Comparison of ENCODE assay signal across 38 mouse cellular contexts in the genomic region with DNA sequence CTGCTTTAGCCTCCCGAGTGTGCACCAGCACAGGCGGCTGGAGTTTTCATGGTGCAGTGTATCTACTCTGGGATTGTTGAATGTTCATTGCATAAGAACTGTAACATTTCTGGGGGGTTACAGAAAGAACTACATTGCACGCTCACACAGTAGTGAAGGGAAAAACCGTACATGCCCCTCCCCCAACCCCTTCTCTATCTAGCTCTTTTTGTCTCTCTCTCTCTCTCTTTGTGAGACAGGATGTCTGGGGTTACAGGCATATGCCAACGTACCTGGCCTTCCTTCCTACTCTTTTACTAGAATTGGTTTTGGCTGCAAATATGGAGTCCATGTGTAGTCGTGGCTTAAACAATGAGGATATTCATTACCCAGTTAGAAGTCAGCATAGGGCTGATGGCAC. TPM values are rescaled to one million over a fixed set of nuclear protein-coding genes. Genes with fewer than 3 reads are reported as not detected.
DNase-seq lines count a peak whose midpoint lies in the region; TF ChIP-seq lines count a peak whose summit lies in the region.
"Had no signal": no experiment of that assay in that cellular context is flagged by ENCODE, and none has a peak within 500 bp of the region (broad histone marks: within the 10 kb centered on the region; RNA-seq: fewer than 3 reads in every experiment).

No protein-coding gene starts in this region.

- TF ChIP-seq POLR2A in MEL (IDR thresholded peaks at IDR 0.05; ENCODE audit: control insufficient read depth in 1 of 2, insufficient read depth in 1 of 2, low read depth in 1 of 2, low read length in 2 of 2, poor library complexity in 1 of 2): no peak

- TF ChIP-seq CTCF in MEL (IDR thresholded peaks at IDR 0.05 in 2 of 3, conservative IDR thresholded peaks at IDR 0.05 in 1 of 3; ENCODE audit: control insufficient read depth in 1 of 3, insufficient read depth in 1 of 3, low read depth in 2 of 3, low read length in 3 of 3, poor library complexity in 1 of 3, severe bottlenecking in 1 of 3): no peak

- H3K4me3 ChIP-seq in MEL (ENCODE audit: control insufficient read depth in 1 of 2, insufficient read depth in 1 of 2, low read depth in 2 of 2, low read length in 2 of 2): peak overlapping the region; percentile 35 to 66
- H3K4me3 ChIP-seq in embryonic facial prominence, embryonic 10.5 days: no peak overlapping the region
- H3K4me3 ChIP-seq: forebrain, embryonic 15.5 days; heart, embryonic 10.5 days; heart, embryonic 15.5 days; hindbrain, embryonic 12.5 days; midbrain, embryonic 10.5 days; neural tube, embryonic 12.5 days had no signal

- peak overlapping the region; percentile 70 for H3K27ac ChIP-seq in MEL (ENCODE audit: control insufficient read depth, low read depth, low read length)
- no peak overlapping the region for H3K27ac ChIP-seq in embryonic facial prominence, embryonic 10.5 days (replicated peaks)
- H3K27ac ChIP-seq: forebrain, embryonic 15.5 days; heart, embryonic 10.5 days; heart, embryonic 15.5 days; hindbrain, embryonic 12.5 days; hindbrain, postnatal 0 days; liver, embryonic 14.5 days; midbrain, embryonic 10.5 days; neural tube, embryonic 12.5 days had no signal

- H3K27me3 ChIP-seq in MEL (ENCODE audit: control insufficient read depth in 1 of 2, insufficient read depth in 2 of 2, low read length in 2 of 2): no peaks in the 10 kb centered on the region
- peaks cover 57% of the 10 kb centered on the region for H3K27me3 ChIP-seq in embryonic facial prominence, embryonic 10.5 days (replicated peaks; ENCODE audit: low read depth, poor library complexity, severe bottlenecking)

- no peaks in the 10 kb centered on the region for H3K9me3 ChIP-seq in MEL (replicated peaks; ENCODE audit: insufficient read depth, low read length)
- no peaks in the 10 kb centered on the region for H3K9me3 ChIP-seq in embryonic facial prominence, embryonic 10.5 days
- H3K9me3 ChIP-seq: forebrain, embryonic 15.5 days; heart, embryonic 10.5 days; heart, embryonic 15.5 days; hindbrain, embryonic 12.5 days; midbrain, embryonic 10.5 days; neural tube, embryonic 12.5 days had no signal

- TF ChIP-seq EP300 in MEL (IDR thresholded peaks at IDR 0.05; ENCODE audit: low read depth in 1 of 2, low read length in 2 of 2): no peak

- H3K79me2 ChIP-seq in MEL (ENCODE audit: control insufficient read depth, insufficient read depth, low read length, poor library complexity): peaks cover 12% of the 10 kb centered on the region

- WGBS in embryonic facial prominence, embryonic 10.5 days: 82% methylated on average over 6 of the region's 6 CpGs

- peak overlapping the region; percentile 51 for H3K9ac ChIP-seq in MEL (ENCODE audit: control insufficient read depth, low read depth, low read length, poor library complexity, severe bottlenecking)
- H3K9ac ChIP-seq: forebrain, embryonic 15.5 days; heart, embryonic 15.5 days; hindbrain, embryonic 12.5 days; liver, embryonic 14.5 days; lung, embryonic 14.5 days; neural tube, embryonic 12.5 days had no signal

- peaks cover 36 to 51% of the 10 kb centered on the region in 2 experiments for H3K4me1 ChIP-seq in MEL (ENCODE audit: control insufficient read depth in 1 of 2, insufficient read depth in 2 of 2, low read length in 2 of 2)
- peaks cover 20% of the 10 kb centered on the region for H3K4me1 ChIP-seq in embryonic facial prominence, embryonic 10.5 days

- peaks cover 0 to 43% of the 10 kb centered on the region in 2 experiments; a peak in 2 of 4 replicates for H3K36me3 ChIP-seq in MEL (ENCODE audit: control insufficient read depth in 1 of 2, insufficient read depth in 2 of 2, low read length in 2 of 2)
- H3K36me3 ChIP-seq in embryonic facial prominence, embryonic 10.5 days (replicated peaks): no peaks in the 10 kb centered on the region
- H3K36me3 ChIP-seq: forebrain, embryonic 15.5 days; heart, embryonic 10.5 days; heart, embryonic 15.5 days; hindbrain, embryonic 12.5 days; midbrain, embryonic 10.5 days; neural tube, embryonic 12.5 days had no signal

- peak; percentile 66 for DNase-seq in CD4-positive, CD25-positive, alpha-beta regulatory T cell, adult 2 months (ENCODE audit: low read depth, low spot score)
- no peak for DNase-seq in MEL (ENCODE audit: low read depth, low spot score)
- peak; percentile 68 for DNase-seq in thymus, postnatal 0 days (ENCODE audit: low spot score)
- peak; percentile 68 for DNase-seq in thymus, postnatal 4 days
- no peak for DNase-seq in cerebellum, adult 18-20 months
- DNase-seq in embryonic facial prominence, embryonic 10.5 days (ENCODE audit: low spot score): no peak
- no peak for DNase-seq in testis, postnatal 10 days (ENCODE audit: low spot score)
- DNase-seq: adrenal gland, postnatal 36 days; cerebellum, adult 2 months; cerebellum, postnatal 25 days; gastrocnemius, postnatal 25 days; heart, adult 11 months; kidney, adult 9 months; kidney, postnatal 10 days; liver; lung, embryonic 14.5 days; lung, postnatal 14 days; right cerebral cortex, adult 18-20 months had no signal

- TF ChIP-seq RAD21 in MEL (IDR thresholded peaks at IDR 0.05; ENCODE audit: low read depth, low read length): no peak

TF ChIP-seq in MEL, 35 proteins besides CTCF, POLR2A, EP300 and RAD21:
- TF ChIP-seq USF2 (IDR thresholded peaks at IDR 0.05; ENCODE audit: borderline replicate concordance in 1 of 2, insufficient read depth in 1 of 2, low read depth in 1 of 2, low read length in 2 of 2) (no peak), RCOR1 (IDR thresholded peaks at IDR 0.05; ENCODE audit: low read depth, low read length) (no peak)

RNA-seq across cellular contexts. Expression of a gene that starts 3.3 kb away (rescaled TPM):
- total RNA-seq in MEL (2012; rRNA removed): 385 and 396 TPM in 2 replicates
- polyA plus RNA-seq in MEL (2012; ENCODE audit: insufficient read depth in 1 of 2, insufficient read length in 2 of 2, low read depth in 1 of 2, low replicate concordance in 2 of 2, missing spikeins in 1 of 2): 100 to 1,000 TPM in 1 of 2 experiments, not detected in 1; 439 TPM
- 170 and 193 TPM in 2 replicates for polyA plus RNA-seq in thymus, postnatal 0 days (2015; fragmentation: Nextera tagmentation; extraction: Ambion mirVana)
- polyA plus RNA-seq in embryonic facial prominence, embryonic 10.5 days (2016; fragmentation: Nextera tagmentation; extraction: Ambion mirVana): 14.6 and 16.3 TPM in 2 replicates

RNA-seq across cellular contexts. Expression of a gene that starts 9.0 kb away (rescaled TPM):
- total RNA-seq in MEL (2012; rRNA removed): 0.46 and 0.58 TPM in 2 replicates
- polyA plus RNA-seq in MEL (2012; ENCODE audit: insufficient read depth in 1 of 2, insufficient read length in 2 of 2, low read depth in 1 of 2, low replicate concordance in 2 of 2, missing spikeins in 1 of 2): under 1 TPM in 1 of 2 experiments, not detected in 1; 0.82 TPM
- polyA plus RNA-seq in thymus, postnatal 0 days (2015; fragmentation: Nextera tagmentation; extraction: Ambion mirVana): 0.78 and 0.96 TPM in 2 replicates
- not detected in 2 replicates for polyA plus RNA-seq in embryonic facial prominence, embryonic 10.5 days (2016; fragmentation: Nextera tagmentation; extraction: Ambion mirVana)
- total RNA-seq: adrenal gland, adult 18-20 months; adrenal gland, postnatal 36 days; gastrocnemius, adult 18-20 months; gastrocnemius, postnatal 25 days; heart, postnatal 25 days; hindbrain, postnatal 0 days; left cerebral cortex, adult 18-20 months; left cerebral cortex, postnatal 14 days had no signal
- polyA plus RNA-seq: brain, embryonic 14.5 days; cerebellum, adult 2 months; embryonic facial prominence, embryonic 11.5 days; forebrain, embryonic 15.5 days; frontal cortex, adult 2 months; heart, embryonic 10.5 days; heart, embryonic 15.5 days; hindbrain, embryonic 12.5 days; intestine, postnatal 0 days; large intestine, adult 2 months; limb, embryonic 11.5 days; lung, embryonic 14.5 days; midbrain, embryonic 10.5 days; midbrain, embryonic 16.5 days; neural tube, embryonic 12.5 days had no signal

RNA-seq across cellular contexts. Expression of a gene that starts 12.3 kb away (rescaled TPM):
- 83.2 and 110 TPM in 2 replicates for total RNA-seq in MEL (2012; rRNA removed)
- polyA plus RNA-seq in MEL (2012; ENCODE audit: insufficient read depth in 1 of 2, insufficient read length in 2 of 2, low read depth in 1 of 2, low replicate concordance in 2 of 2, missing spikeins in 1 of 2): 100 to 1,000 TPM in 1 of 2 experiments, not detected in 1; 154 TPM
- polyA plus RNA-seq in thymus, postnatal 0 days (2015; fragmentation: Nextera tagmentation; extraction: Ambion mirVana): 114 and 120 TPM in 2 replicates
- polyA plus RNA-seq in embryonic facial prominence, embryonic 10.5 days (2016; fragmentation: Nextera tagmentation; extraction: Ambion mirVana): 139 and 145 TPM in 2 replicates

RNA-seq across cellular contexts. Expression of a gene that starts 12.3 kb away (rescaled TPM):
- 4.0 and 7.6 TPM in 2 replicates for total RNA-seq in MEL (2012; rRNA removed)
- 10 to 100 TPM in 1 of 2 experiments, not detected in 1; 13.0 TPM for polyA plus RNA-seq in MEL (2012; ENCODE audit: insufficient read depth in 1 of 2, insufficient read length in 2 of 2, low read depth in 1 of 2, low replicate concordance in 2 of 2, missing spikeins in 1 of 2)
- 10.9 and 11.3 TPM in 2 replicates for polyA plus RNA-seq in thymus, postnatal 0 days (2015; fragmentation: Nextera tagmentation; extraction: Ambion mirVana)
- 13.3 and 14.5 TPM in 2 replicates for polyA plus RNA-seq in embryonic facial prominence, embryonic 10.5 days (2016; fragmentation: Nextera tagmentation; extraction: Ambion mirVana)

RNA-seq across cellular contexts. Expression of a gene that starts 13.3 kb away (rescaled TPM):
- total RNA-seq in MEL (2012; rRNA removed): 10.3 and 12.9 TPM in 2 replicates
- 10 to 100 TPM in 1 of 2 experiments, not detected in 1; 18.9 TPM for polyA plus RNA-seq in MEL (2012; ENCODE audit: insufficient read depth in 1 of 2, insufficient read length in 2 of 2, low read depth in 1 of 2, low replicate concordance in 2 of 2, missing spikeins in 1 of 2)
- 14.2 and 14.7 TPM in 2 replicates for polyA plus RNA-seq in thymus, postnatal 0 days (2015; fragmentation: Nextera tagmentation; extraction: Ambion mirVana)
- polyA plus RNA-seq in embryonic facial prominence, embryonic 10.5 days (2016; fragmentation: Nextera tagmentation; extraction: Ambion mirVana): 27.0 and 27.5 TPM in 2 replicates

Comparison
In these comparisons a context has a peak if more than half of its experiments do, and no peak if none do; other contexts are left out.
1. DNase-seq: peak in CD4-positive, CD25-positive, alpha-beta regulatory T cell, adult 2 months (single experiment), thymus, postnatal 0 days (single experiment) and thymus, postnatal 4 days (single experiment); none in MEL (single experiment), cerebellum, adult 18-20 months (0 of 2), embryonic facial prominence, embryonic 10.5 days (single experiment) and testis, postnatal 10 days (single experiment).